8 mouse cellular contexts compared by ENCODE assay signal in genomic region chr2:29964354-29965249, GRCm38 (mm10). TPM values are rescaled to one million over a fixed set of nuclear protein-coding genes. Genes with fewer than 3 reads are reported as not detected.
DNase-seq lines count a peak whose midpoint lies in the region; ATAC-seq lines count a peak whose summit lies in the region.

No protein-coding gene starts in this region.

- no peaks in the 10 kb centered on the region for H3K27me3 ChIP-seq in forebrain, embryonic 13.5 days
- H3K27me3 ChIP-seq in midbrain, embryonic 11.5 days (ENCODE audit: control insufficient read depth, insufficient read depth, low read length), result no peaks in the 10 kb centered on the region

- peaks cover 21% of the 10 kb centered on the region for H3K36me3 ChIP-seq in forebrain, embryonic 13.5 days (ENCODE audit: poor library complexity, severe bottlenecking)
- H3K36me3 ChIP-seq in midbrain, embryonic 11.5 days (ENCODE audit: control insufficient read depth, insufficient read depth, low read length), result no peaks in the 10 kb centered on the region; the same call in 1 of the 2 replicates

- peak overlapping the region; percentile 65 for H3K4me2 ChIP-seq in forebrain, embryonic 13.5 days
- peak overlapping the region; percentile 40 for H3K4me2 ChIP-seq in midbrain, embryonic 11.5 days

- peak; percentile 32; the same call in 1 of the 2 replicates for ATAC-seq in forebrain, embryonic 13.5 days
- ATAC-seq in midbrain, embryonic 11.5 days (ENCODE audit: low FRiP score), result no peak
- ATAC-seq in inflammation-experienced regulatory T-cells, adult 6 months, result no peak

- peak overlapping the region; percentile 100 for H3K9ac ChIP-seq in forebrain, embryonic 13.5 days
- peak overlapping the region; percentile 91 for H3K9ac ChIP-seq in midbrain, embryonic 11.5 days (ENCODE audit: low read length)

- no peaks in the 10 kb centered on the region for H3K9me3 ChIP-seq in forebrain, embryonic 13.5 days (replicated peaks)
- H3K9me3 ChIP-seq in midbrain, embryonic 11.5 days (ENCODE audit: control insufficient read depth, low read length), result no peaks in the 10 kb centered on the region

- intact Hi-C loops in heart, postnatal 25 days (cut with DNase I), result no loop called here
- intact Hi-C loops in left cerebral cortex, postnatal 10 days (cut with DNase I), result loop anchor here (5.0 kb wide), 1 partner anchor 72 kb away; no protein-coding TSS in a partner anchor

- DNase-seq in heart, adult 11 months, result peak; percentile 95
- no peak for DNase-seq in heart, postnatal 25 days (ENCODE audit: low spot score)
- DNase-seq in Muller cell, postnatal 12 days (ENCODE audit: inconsistent ontology term), result peak; percentile 40
- DNase-seq in induced T-regulatory cell, adult 2 months (ENCODE audit: low read depth), result peak; percentile 38
- peak; percentile 50 to 64 for DNase-seq in left cerebral cortex, postnatal 10 days (ENCODE audit: extremely low spot score in 1 of 2, low spot score in 2 of 2)
- no peak for DNase-seq in midbrain, embryonic 11.5 days (ENCODE audit: low spot score, missing footprints)

- H3K27ac ChIP-seq in forebrain, embryonic 13.5 days, result peak overlapping the region; percentile 93
- peak overlapping the region; percentile 42 for H3K27ac ChIP-seq in midbrain, embryonic 11.5 days (ENCODE audit: low read depth, low read length)

- peak overlapping the region; percentile 93 for H3K4me3 ChIP-seq in forebrain, embryonic 13.5 days
- peak overlapping the region; percentile 92 for H3K4me3 ChIP-seq in midbrain, embryonic 11.5 days (ENCODE audit: low read depth, low read length)

- 15% methylated on average over 10 of the region's 10 CpGs for WGBS in forebrain, embryonic 13.5 days
- 20% methylated on average over 10 of the region's 10 CpGs for WGBS in midbrain, embryonic 11.5 days

- H3K4me1 ChIP-seq in forebrain, embryonic 13.5 days, result peaks cover 54% of the 10 kb centered on the region
- peaks cover 11% of the 10 kb centered on the region for H3K4me1 ChIP-seq in midbrain, embryonic 11.5 days (ENCODE audit: control insufficient read depth, insufficient read depth, low read length)

RNA-seq across cellular contexts. Expression of gene Sptan1, which starts 0.8 kb away (rescaled TPM):
- total RNA-seq in heart, postnatal 25 days (2021), result 100 to 1,000 TPM; 208 to 216 TPM
- 157 and 178 TPM in 2 replicates for polyA plus RNA-seq in forebrain, embryonic 13.5 days (2015; fragmentation: Nextera tagmentation; extraction: Ambion mirVana)
- total RNA-seq in left cerebral cortex, postnatal 10 days (2021), result 1,000 to 10,000 TPM; 1,035 to 1,062 TPM
- 136 and 144 TPM in 2 replicates for polyA plus RNA-seq in midbrain, embryonic 11.5 days (2014; fragmentation: Nextera tagmentation; extraction: Ambion mirVana)
- polyA plus RNA-seq in inflammation-experienced regulatory T-cells, adult 6 months (2017; shearing (Covaris generic)), result 10 to 100 TPM; 69.9 to 81.0 (median 75.6) TPM

RNA-seq across cellular contexts. Expression of gene Gle1, which starts 29.4 kb away (rescaled TPM):
- total RNA-seq in heart, postnatal 25 days (2021), result 10 to 100 TPM; 25.4 to 26.6 TPM
- 82.5 and 83.3 TPM in 2 replicates for polyA plus RNA-seq in forebrain, embryonic 13.5 days (2015; fragmentation: Nextera tagmentation; extraction: Ambion mirVana)
- 10 to 100 TPM; 40.8 to 46.6 TPM for total RNA-seq in left cerebral cortex, postnatal 10 days (2021)
- polyA plus RNA-seq in midbrain, embryonic 11.5 days (2014; fragmentation: Nextera tagmentation; extraction: Ambion mirVana), result 52.5 and 57.4 TPM in 2 replicates
- polyA plus RNA-seq in inflammation-experienced regulatory T-cells, adult 6 months (2017; shearing (Covaris generic)), result 10 to 100 TPM; 43.0 to 70.2 (median 66.3) TPM

Comparison
In these comparisons a context has a peak if more than half of its experiments do, and no peak if none do; other contexts are left out.
1. DNase-seq: peak in heart, adult 11 months (single experiment), Muller cell, postnatal 12 days (single experiment), induced T-regulatory cell, adult 2 months (single experiment) and left cerebral cortex, postnatal 10 days (2 of 2); none in heart, postnatal 25 days (single experiment) and midbrain, embryonic 11.5 days (single experiment).